Mouse (Mus musculus): ENCODE results near the gene Syn3.

Gene Syn3

DNA sequence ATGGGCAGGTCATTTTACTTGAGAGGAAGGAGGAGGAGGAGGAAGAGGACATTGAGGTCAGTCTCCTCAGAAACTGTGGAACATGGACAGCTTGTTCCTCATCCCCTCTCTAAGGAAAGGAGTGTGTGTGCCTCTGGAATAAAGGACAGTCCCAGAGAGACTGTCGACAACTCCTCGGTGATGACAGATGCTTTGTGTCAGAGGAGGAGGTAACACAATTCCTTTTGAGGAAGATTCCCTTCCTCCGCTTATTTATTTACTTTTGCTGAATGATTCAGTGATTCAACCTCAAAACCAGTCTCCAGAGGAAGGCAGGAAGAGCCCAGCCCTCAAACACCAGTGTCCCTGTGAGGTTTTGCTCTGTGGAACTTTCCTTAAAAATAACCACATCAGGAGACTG is 228.4 kb downstream of the Syn3 start:
- DNase-seq = no peak

DNA sequence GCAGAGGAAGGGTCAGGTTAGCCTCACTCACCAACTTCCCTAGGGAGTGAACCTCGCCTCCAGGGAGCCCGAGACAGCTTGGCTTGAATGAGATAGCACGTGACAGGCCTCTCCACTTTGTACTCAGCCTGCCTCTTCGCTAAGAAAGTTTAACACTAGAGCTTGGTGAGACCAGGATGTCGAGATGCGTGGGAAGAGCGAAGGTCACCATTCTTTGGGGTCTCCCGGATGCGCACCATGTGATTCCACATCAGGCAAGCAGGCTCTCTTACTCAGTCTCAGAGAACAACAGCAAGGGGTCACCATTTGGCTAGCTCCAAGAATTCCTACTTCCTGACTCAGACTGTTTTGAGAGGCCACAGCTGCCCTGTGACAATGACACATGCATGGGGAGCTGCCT is 234.1 kb downstream of the Syn3 start:
- no peak for DNase-seq

DNA sequence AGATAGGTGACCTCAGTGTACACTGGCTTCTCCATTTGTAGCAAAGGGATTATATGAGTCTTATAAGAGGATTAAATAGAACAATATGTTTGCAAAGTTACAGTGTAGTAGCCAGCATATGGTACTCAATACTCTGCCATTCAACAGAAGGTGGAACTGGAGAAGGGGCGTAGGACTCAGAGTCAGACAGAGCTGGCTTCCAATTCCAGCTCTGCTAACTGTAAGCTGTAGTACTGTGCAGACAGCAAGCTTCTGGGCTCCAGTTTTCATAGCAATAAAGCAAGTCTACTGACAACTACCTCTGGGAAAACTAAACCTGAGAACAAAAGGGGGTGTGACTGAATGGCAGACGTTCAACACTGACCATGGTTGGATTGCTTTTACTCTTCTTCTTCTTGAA is 237.0 kb downstream of the Syn3 start:
- no peak for DNase-seq

- DNase-seq = no peak
Measured at GRCm38 (mm10) chr10:86258992-86259391, 239.7 kb downstream of the Syn3 start.

GRCm38 (mm10) chr10:86258046-86258445 is 240.7 kb downstream of the Syn3 start:
- DNase-seq = no peak

GRCm38 (mm10) chr10:86257045-86257444 is 241.7 kb downstream of the Syn3 start:
- DNase-seq = no peak

GRCm38 (mm10) chr10:86256221-86256620 is 242.5 kb downstream of the Syn3 start:
- no peak for DNase-seq

DNA sequence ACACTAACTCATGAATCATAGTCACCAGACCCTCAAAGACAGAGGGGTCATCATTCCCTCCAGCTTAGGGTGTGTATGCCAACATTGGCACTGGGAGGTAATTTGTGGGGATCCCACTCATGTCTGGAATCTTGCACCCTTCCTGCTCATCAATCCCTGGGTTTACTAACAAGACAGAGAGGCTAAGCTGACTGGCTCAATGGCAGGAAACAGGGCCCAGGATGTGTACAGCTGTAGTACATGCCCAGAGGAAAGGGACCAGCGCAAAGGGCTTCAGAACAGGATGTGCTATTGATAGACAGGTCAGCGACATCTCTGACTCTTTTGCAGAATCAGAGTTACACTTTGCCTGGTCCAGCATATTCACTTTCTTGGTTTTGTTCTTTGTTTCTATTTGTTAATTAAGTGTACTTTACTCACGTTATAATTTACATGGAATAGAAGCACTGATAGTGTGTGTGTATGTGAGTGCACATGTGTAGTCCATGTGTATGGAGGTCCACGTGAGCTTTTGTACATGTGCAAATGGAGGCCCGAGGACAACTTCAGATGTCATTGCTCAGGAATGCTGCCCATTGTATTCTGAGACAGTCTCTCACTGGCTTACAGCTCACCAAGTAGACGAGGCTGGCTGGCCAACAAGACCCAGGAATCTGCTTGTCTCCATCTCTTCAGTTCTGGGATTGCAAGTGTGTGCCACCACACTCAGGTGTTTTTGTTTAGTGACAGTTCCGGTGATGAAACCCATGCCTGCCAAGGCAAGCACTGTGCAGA is 248.4 kb downstream of the Syn3 start:
- DNase-seq = no peak

GRCm38 (mm10) chr10:86249283-86249682 is 249.4 kb downstream of the Syn3 start:
- no peak for DNase-seq

GRCm38 (mm10) chr10:86248807-86249206 is 249.9 kb downstream of the Syn3 start:
- no peak for DNase-seq

GRCm38 (mm10) chr10:86248131-86248740 is 250.5 kb downstream of the Syn3 start:
- DNase-seq = no peak

DNA sequence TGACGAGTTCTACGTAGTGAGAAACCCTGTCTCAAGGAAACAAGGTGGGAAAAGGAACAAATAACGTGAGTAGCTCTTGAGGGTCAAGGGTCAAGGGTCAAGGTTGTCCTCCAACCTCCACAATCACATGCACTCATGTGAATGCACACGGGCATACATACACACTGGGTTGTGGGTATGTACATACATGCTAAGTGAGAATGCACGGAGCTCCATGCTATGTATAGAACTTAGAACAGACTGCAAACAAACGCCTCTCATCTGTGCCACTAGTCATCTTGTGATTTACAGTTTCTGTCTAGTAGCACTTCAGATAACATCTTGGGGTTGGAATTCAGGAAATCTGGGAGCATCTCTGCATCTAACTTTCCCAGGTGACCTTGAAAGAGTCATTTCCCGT is 253.3 kb downstream of the Syn3 start:
- DNase-seq = no peak

DNA sequence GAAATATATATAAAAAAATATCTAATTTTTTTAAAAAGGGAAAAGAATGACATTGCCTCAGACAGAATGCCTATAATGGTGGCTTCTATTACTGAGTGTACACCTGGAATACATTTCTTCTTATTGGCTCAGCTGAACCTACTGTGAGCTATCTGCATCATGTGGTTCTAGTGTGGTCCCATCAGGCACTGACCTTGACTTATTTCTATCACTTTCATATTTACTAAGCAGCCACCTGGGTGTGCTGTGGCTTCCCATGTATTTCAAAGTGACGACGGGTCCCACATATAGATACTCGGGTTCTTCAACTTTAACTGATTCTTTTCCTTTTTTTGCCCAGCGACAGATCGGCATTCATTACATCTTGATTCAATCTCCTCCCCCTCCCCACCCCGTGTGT is 255.2 kb downstream of the Syn3 start:
- DNase-seq = no peak

GRCm38 (mm10) chr10:86242721-86243120 is 256.0 kb downstream of the Syn3 start:
- no peak for DNase-seq

DNA sequence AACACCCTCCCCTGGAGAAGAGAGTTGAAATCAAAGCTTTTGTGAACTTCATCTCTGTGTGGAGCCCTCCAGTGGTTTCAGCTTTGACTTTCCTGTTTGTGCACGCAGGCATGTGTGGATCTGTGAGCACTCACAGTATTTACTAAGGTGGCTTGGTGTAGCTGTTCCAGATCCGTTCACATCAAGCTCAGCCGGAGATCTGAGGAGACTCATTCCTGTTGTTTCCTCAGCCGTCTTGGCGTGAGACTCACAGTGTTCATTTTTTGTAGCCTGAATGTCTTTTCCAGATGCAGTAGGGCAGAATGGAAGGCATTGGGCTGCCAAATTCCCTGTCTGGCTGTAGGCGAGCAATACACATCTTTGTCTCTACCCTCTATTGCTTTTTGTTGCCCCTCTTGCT is 268.7 kb downstream of the Syn3 start:
- no peak for DNase-seq

- DNase-seq = no peak
Measured at GRCm38 (mm10) chr10:86225480-86225879, 273.2 kb downstream of the Syn3 start.

DNA sequence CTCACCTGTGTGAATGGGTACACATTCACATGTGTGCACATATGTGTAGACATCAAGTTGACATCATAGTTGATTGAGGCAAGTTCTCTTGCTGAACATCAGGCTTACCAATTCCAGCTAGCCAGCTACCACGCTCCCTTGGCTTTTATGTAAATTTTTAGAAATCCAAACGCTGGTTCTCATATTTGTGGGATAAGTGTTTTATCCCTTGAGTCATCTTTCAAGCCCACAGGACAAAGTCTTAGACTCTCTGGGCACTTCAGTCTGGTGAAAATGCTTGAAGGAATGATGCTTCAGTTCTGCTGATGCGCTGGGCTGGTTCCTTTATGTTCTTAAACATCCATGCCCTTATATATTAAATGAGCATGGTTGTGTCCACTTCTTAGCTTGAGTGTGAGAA is 279.7 kb downstream of the Syn3 start:
- no peak for DNase-seq

DNA sequence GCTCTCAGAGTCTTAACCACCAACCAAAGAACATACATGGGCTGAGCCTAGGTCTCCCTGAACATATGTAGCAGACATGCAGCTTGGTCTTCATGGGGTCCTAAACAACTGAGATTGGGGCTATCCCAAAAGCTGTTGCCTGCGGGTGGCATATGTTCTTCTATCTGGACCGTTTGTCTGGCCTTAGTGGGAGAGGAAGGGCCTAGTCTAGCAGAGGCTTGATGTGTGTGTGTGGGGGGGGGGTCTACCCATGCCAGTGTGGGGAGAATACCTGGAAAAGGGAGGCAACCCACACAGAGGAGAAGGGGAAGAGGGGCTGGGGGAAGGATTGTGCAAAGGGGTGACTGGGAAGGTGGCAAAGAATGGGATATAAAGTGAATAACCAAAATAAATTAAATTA is 281.9 kb downstream of the Syn3 start:
- DNase-seq = no peak

- no peak for DNase-seq
Measured at GRCm38 (mm10) chr10:86212062-86212461, 286.6 kb downstream of the Syn3 start.

- peak; percentile 22 for DNase-seq
Measured at GRCm38 (mm10) chr10:86203915-86204314, 294.8 kb downstream of the Syn3 start.

GRCm38 (mm10) chr10:86203175-86203574 is 295.5 kb downstream of the Syn3 start:
- no peak for DNase-seq

DNA sequence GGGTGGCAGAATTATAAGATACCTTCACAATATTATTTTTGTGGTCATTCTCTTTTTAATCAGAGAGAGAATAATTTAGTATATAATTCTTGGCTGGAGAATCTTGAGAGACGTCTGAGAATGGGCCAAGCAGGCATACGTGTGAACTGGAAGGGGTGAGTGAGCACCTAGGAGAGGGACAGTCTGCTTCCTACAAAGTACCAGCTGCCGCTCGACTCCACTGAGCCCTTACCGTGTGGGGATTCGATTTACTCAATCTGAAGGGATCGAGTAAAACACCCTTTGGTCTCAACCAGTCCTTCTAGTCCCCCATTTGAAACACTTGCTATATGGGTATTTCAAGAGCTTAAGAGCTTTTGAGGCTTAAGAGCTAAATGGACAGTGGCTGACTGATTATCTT is 296.9 kb downstream of the Syn3 start:
- no peak for DNase-seq

- no peak for DNase-seq
Measured at GRCm38 (mm10) chr10:86201006-86201405, 297.7 kb downstream of the Syn3 start.

DNA sequence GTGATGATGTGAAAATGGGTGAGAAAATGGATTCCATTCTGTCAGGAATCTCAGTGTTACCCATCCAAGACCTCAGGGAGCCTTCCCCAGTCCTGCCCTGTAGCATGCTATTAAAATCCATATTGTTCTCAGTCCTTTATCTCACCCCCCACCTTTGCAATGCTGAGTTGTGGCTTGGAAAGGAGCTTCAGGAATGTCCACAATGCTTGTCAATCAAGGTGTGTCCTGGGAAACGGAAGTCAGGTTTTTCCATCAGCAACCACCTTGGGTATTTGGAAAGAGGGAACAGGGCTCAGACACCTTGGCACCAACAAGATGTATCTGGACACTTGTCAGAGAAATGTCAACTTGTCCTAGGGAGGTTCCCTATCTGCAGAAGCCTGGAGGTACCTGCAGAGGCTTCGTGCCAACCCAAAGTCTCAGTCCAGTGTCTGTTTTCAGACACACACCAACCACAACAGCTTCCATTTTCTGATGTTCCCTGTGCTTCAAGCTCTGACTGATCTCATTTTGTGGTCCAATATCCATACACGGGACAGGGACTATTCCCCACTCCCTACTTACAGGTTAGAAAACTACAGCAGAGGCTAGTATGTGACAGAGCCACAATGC is 302.2 kb downstream of the Syn3 start:
- DNase-seq = no peak

Data from cerebellum, adult 8-10 months (tissue).